Mouse (Mus musculus): ENCODE measurements around the gene Kbtbd3. TPM values are rescaled to one million over a fixed set of nuclear protein-coding genes. Genes with fewer than 3 reads are reported as not detected.

Gene Kbtbd3
- total and polyA plus RNA-seq, 2 experiments from 2014 or later = 9.8 TPM

GRCm38 (mm10) chr9:4300466-4300865, 9.2 kb upstream of the Kbtbd3 start:
- ATAC-seq (ENCODE audit: low FRiP score) (no peak), DNase-seq (ENCODE audit: low spot score) (no peak)
- Histone ChIP-seq H3K4me3 (ENCODE audit: low read depth, low read length) (no peak overlapping the region), H3K4me2 (ENCODE audit: low read depth, low read length, poor library complexity, severe bottlenecking) (no peak overlapping the region), H3K4me1 (ENCODE audit: insufficient read depth, low read length) (no peaks in the 10 kb centered on the region), H3K27me3 (ENCODE audit: insufficient read depth, low read length) (no peaks in the 10 kb centered on the region), H3K9me3 (ENCODE audit: low read length) (no peaks in the 10 kb centered on the region), H3K36me3 (ENCODE audit: insufficient read depth, low read length) (no peaks in the 10 kb centered on the region), H3K9ac (replicated peaks; ENCODE audit: low read length, poor library complexity, severe bottlenecking) (no peak overlapping the region), H3K27ac (ENCODE audit: low read depth, low read length) (no peak overlapping the region)
- no peak for TF ChIP-seq CTCF (IDR thresholded peaks at IDR 0.05)
- 99% methylated on average over 2 of the region's 2 CpGs for WGBS

GRCm38 (mm10) chr9:4304867-4305266, 4.8 kb upstream of the Kbtbd3 start:
- Histone ChIP-seq H3K27me3 (ENCODE audit: insufficient read depth, low read length) (no peaks in the 10 kb centered on the region), H3K9ac (replicated peaks; ENCODE audit: low read length, poor library complexity, severe bottlenecking) (no peak overlapping the region), H3K4me3 (ENCODE audit: low read depth, low read length) (no peak overlapping the region), H3K9me3 (ENCODE audit: low read length) (no peaks in the 10 kb centered on the region), H3K4me2 (ENCODE audit: low read depth, low read length, poor library complexity, severe bottlenecking) (no peak overlapping the region), H3K27ac (ENCODE audit: low read depth, low read length) (no peak overlapping the region), H3K36me3 (ENCODE audit: insufficient read depth, low read length) (no peaks in the 10 kb centered on the region), H3K4me1 (ENCODE audit: insufficient read depth, low read length) (peaks cover 8% of the 10 kb centered on the region; the same call in 1 of the 2 replicates)
- peak; percentile 71 for TF ChIP-seq CTCF (IDR thresholded peaks at IDR 0.05)
- ATAC-seq (ENCODE audit: low FRiP score) (no peak), DNase-seq (ENCODE audit: low spot score) (peak; percentile 28)
- 49% methylated on average over 1 of the region's 1 CpGs for whole genome bisulfite sequencing

GRCm38 (mm10) chr9:4308628-4309350, 844 bp upstream of the Kbtbd3 start:
- WGBS = under 1% methylated on average over 36 of the region's 36 CpGs
- H3K9ac ChIP-seq (replicated peaks; ENCODE audit: low read length, poor library complexity, severe bottlenecking) = peak overlapping the region; percentile 74
- H3K4me1 ChIP-seq (ENCODE audit: insufficient read depth, low read length) = peaks cover 8% of the 10 kb centered on the region; the same call in 1 of the 2 replicates
- H3K27me3 ChIP-seq (ENCODE audit: insufficient read depth, low read length) = no peaks in the 10 kb centered on the region
- no peaks in the 10 kb centered on the region for H3K36me3 ChIP-seq (ENCODE audit: insufficient read depth, low read length)
- no peak for TF ChIP-seq CTCF (IDR thresholded peaks at IDR 0.05)
- ATAC-seq (ENCODE audit: low FRiP score) (peak; percentile 59), DNase-seq (ENCODE audit: low spot score) (peak; percentile 7)
- H3K4me3 ChIP-seq (ENCODE audit: low read depth, low read length) = peak overlapping the region; percentile 75
- peak overlapping the region; percentile 61 for H3K4me2 ChIP-seq (ENCODE audit: low read depth, low read length, poor library complexity, severe bottlenecking)
- H3K9me3 ChIP-seq (ENCODE audit: low read length) = no peaks in the 10 kb centered on the region
- H3K27ac ChIP-seq (ENCODE audit: low read depth, low read length) = peak overlapping the region; percentile 80

GRCm38 (mm10) chr9:4310706-4311105, 1.1 kb downstream of the Kbtbd3 start:
- Histone ChIP-seq H3K27me3 (ENCODE audit: insufficient read depth, low read length) (no peaks in the 10 kb centered on the region), H3K4me3 (ENCODE audit: low read depth, low read length) (peak overlapping the region; percentile 75), H3K4me1 (ENCODE audit: insufficient read depth, low read length) (peaks cover 8% of the 10 kb centered on the region; the same call in 1 of the 2 replicates), H3K4me2 (ENCODE audit: low read depth, low read length, poor library complexity, severe bottlenecking) (peak overlapping the region; percentile 53), H3K36me3 (ENCODE audit: insufficient read depth, low read length) (no peaks in the 10 kb centered on the region), H3K9ac (replicated peaks; ENCODE audit: low read length, poor library complexity, severe bottlenecking) (peak overlapping the region; percentile 82), H3K9me3 (ENCODE audit: low read length) (no peaks in the 10 kb centered on the region), H3K27ac (ENCODE audit: low read depth, low read length) (peak overlapping the region; percentile 97)
- ATAC-seq (ENCODE audit: low FRiP score) (no peak), DNase-seq (ENCODE audit: low spot score) (no peak)
- WGBS = 55% methylated on average over 3 of the region's 3 CpGs
- TF ChIP-seq CTCF (IDR thresholded peaks at IDR 0.05) = no peak

GRCm38 (mm10) chr9:4311162-4311561, 1.5 kb downstream of the Kbtbd3 start:
- no peak overlapping the region for H3K4me3 ChIP-seq (ENCODE audit: low read depth, low read length)
- peak; percentile 34; the same call in 1 of the 2 replicates for TF ChIP-seq CTCF (IDR thresholded peaks at IDR 0.05)
- no peak overlapping the region for H3K27ac ChIP-seq (ENCODE audit: low read depth, low read length)
- WGBS = 90% methylated on average over 3 of the region's 3 CpGs
- DNase-seq (ENCODE audit: low spot score) (no peak), ATAC-seq (ENCODE audit: low FRiP score) (no peak)
- peak overlapping the region; percentile 53 for H3K4me2 ChIP-seq (ENCODE audit: low read depth, low read length, poor library complexity, severe bottlenecking)
- H3K4me1 ChIP-seq (ENCODE audit: insufficient read depth, low read length) = peaks cover 8% of the 10 kb centered on the region; the same call in 1 of the 2 replicates
- no peak overlapping the region for H3K9ac ChIP-seq (replicated peaks; ENCODE audit: low read length, poor library complexity, severe bottlenecking)
- no peaks in the 10 kb centered on the region for H3K9me3 ChIP-seq (ENCODE audit: low read length)
- H3K36me3 ChIP-seq (ENCODE audit: insufficient read depth, low read length) = 0 out of 2 replicates have a peak, but pooled peaks cover 3% of the 10 kb centered on the region
- no peaks in the 10 kb centered on the region for H3K27me3 ChIP-seq (ENCODE audit: insufficient read depth, low read length)

GRCm38 (mm10) chr9:4313946-4314345, 4.3 kb downstream of the Kbtbd3 start:
- Histone ChIP-seq H3K27ac (ENCODE audit: low read depth, low read length) (no peak overlapping the region), H3K36me3 (ENCODE audit: insufficient read depth, low read length) (0 out of 2 replicates have a peak, but pooled peaks cover 3% of the 10 kb centered on the region), H3K4me1 (ENCODE audit: insufficient read depth, low read length) (no peaks in the 10 kb centered on the region), H3K9ac (replicated peaks; ENCODE audit: low read length, poor library complexity, severe bottlenecking) (no peak overlapping the region), H3K27me3 (ENCODE audit: insufficient read depth, low read length) (no peaks in the 10 kb centered on the region), H3K9me3 (ENCODE audit: low read length) (no peaks in the 10 kb centered on the region), H3K4me2 (ENCODE audit: low read depth, low read length, poor library complexity, severe bottlenecking) (no peak overlapping the region), H3K4me3 (ENCODE audit: low read depth, low read length) (no peak overlapping the region)
- no peak for ATAC-seq (ENCODE audit: low FRiP score)
- 95% methylated on average over 4 of the region's 4 CpGs for WGBS
- TF ChIP-seq CTCF (IDR thresholded peaks at IDR 0.05) = no peak
- no peak for DNase-seq (ENCODE audit: low spot score)

All from midbrain, postnatal 0 days (tissue).